Mouse (Mus musculus) embryonic fibroblast, embryonic 13.5 days (primary cell): ENCODE results near the gene Rhoh.

Experiments used
- CTCF ChIP-seq: IDR thresholded peaks from 2 replicates; pipeline ENCODE4 v1.5.1; 2011; ENCODE audit warnings: mild to moderate bottlenecking, control low read depth, low read length, moderate library complexity, borderline replicate concordance; ENCODE audit not compliant: insufficient read depth
- POLR2A ChIP-seq: IDR thresholded peaks from 2 replicates; pipeline ENCODE4 v1.6.1; 2011; ENCODE audit warnings: low read depth, mild to moderate bottlenecking, control low read depth, low read length, moderate library complexity

GRCm38 (mm10) chr5:65937998-65938715 lies 77.1 kb downstream of the Rhoh start:
- TF ChIP-seq CTCF (peak; percentile 89; the same call in 1 of the 2 replicates), POLR2A (no peak)
